Mouse (Mus musculus) liver, embryonic 16.5 days (tissue): ENCODE measurements around the gene Eci1. TPM values are rescaled to one million over a fixed set of nuclear protein-coding genes. Genes with fewer than 3 reads are reported as not detected.

ENCODE experiments used
- ATAC-seq: fragments of 200-750 bp; cut with Nextera tagmentation; 2 replicates; pipeline ENCODE4 v1.8.0; 2017; ENCODE audit warnings: low read depth, mild to moderate bottlenecking, moderate number of reproducible peaks, moderate library complexity
- H3K27ac ChIP-seq: fragments of 300-500 bp; sonication (generic); 2 replicates; pipeline ENCODE4 v1.5.1; 2014; ENCODE audit warnings: mild to moderate bottlenecking, low read length
- H3K27me3 ChIP-seq: fragments of 300-500 bp; sonication (generic); 2 replicates; pipeline ENCODE4 v1.6.1; 2014; ENCODE audit warnings: low read depth, low read length, mixed read lengths; ENCODE audit not compliant: control insufficient read depth, insufficient read depth
- H3K36me3 ChIP-seq: fragments of 300-500 bp; sonication (generic); 2 replicates; pipeline ENCODE4 v1.6.1; 2014; ENCODE audit warnings: mild to moderate bottlenecking; ENCODE audit not compliant: control insufficient read depth, insufficient read depth
- H3K4me1 ChIP-seq: fragments of 300-500 bp; sonication (generic); 2 replicates; pipeline ENCODE4 v1.6.1; 2014; ENCODE audit warnings: low read depth, low read length, mixed read lengths; ENCODE audit not compliant: control insufficient read depth
- H3K4me2 ChIP-seq: fragments of 300-500 bp; sonication (generic); 2 replicates; pipeline ENCODE4 v1.6.1; 2014; ENCODE audit warnings: low read depth, low read length, mixed read lengths
- H3K4me3 ChIP-seq: fragments of 300-500 bp; sonication (generic); 2 replicates; pipeline ENCODE4 v1.5.1; 2014; ENCODE audit warnings: low read depth, mild to moderate bottlenecking, low read length
- H3K9ac ChIP-seq: fragments of 300-500 bp; sonication (generic); 2 replicates; pipeline ENCODE4 v1.6.1; 2014; ENCODE audit warnings: low read depth, low read length
- H3K9me3 ChIP-seq: fragments of 300-500 bp; sonication (generic); replicated peaks from 2 replicates; pipeline ENCODE4 v1.6.1; 2016; ENCODE audit warnings: low read length; ENCODE audit not compliant: control insufficient read depth
- WGBS: fragments of 180-500 bp; shearing (Covaris S2); extraction: QIAGEN DNeasy Blood & Tissue Kit; methylation state at CpG from one replicate; pipeline ENCODE4 v1.1.7; 2014; ENCODE audit not compliant: insufficient replicate concordance; 5-methylcytosine and 5-hydroxymethylcytosine counted together
- polyA plus RNA-seq: library from polyadenylated mRNA; unstranded; fragments of >200 nt; fragmentation: Nextera tagmentation; extraction: Ambion mirVana; gene quantifications from 2 replicates; pipeline ENCODE4 v1.2.1, GENCODE M21; 2015

The Eci1 gene
- polyA plus RNA-seq, 1 experiment from 2014 or later, result 94.0 TPM

GRCm38 (mm10) chr17:24462932-24463331 lies 36.5 kb downstream of the Eci1 start:
- no peak overlapping the region for H3K9ac ChIP-seq
- no peaks in the 10 kb centered on the region for H3K36me3 ChIP-seq
- H3K9me3 ChIP-seq, result no peaks in the 10 kb centered on the region
- no peak overlapping the region for H3K4me3 ChIP-seq
- H3K4me1 ChIP-seq, result peaks cover 2% of the 10 kb centered on the region; the same call in 1 of the 2 replicates
- no peaks in the 10 kb centered on the region for H3K27me3 ChIP-seq
- no peak overlapping the region for H3K27ac ChIP-seq
- ATAC-seq, result no peak
- no peak overlapping the region for H3K4me2 ChIP-seq
- WGBS, result 76% methylated on average over 1 of the region's 1 CpGs

- no peak overlapping the region for H3K4me3 ChIP-seq
- no peaks in the 10 kb centered on the region for H3K9me3 ChIP-seq
- no peak overlapping the region for H3K9ac ChIP-seq
- peaks cover 2% of the 10 kb centered on the region; the same call in 1 of the 2 replicates for H3K4me1 ChIP-seq
- no peak overlapping the region for H3K4me2 ChIP-seq
- no peak overlapping the region for H3K27ac ChIP-seq
- H3K27me3 ChIP-seq, result no peaks in the 10 kb centered on the region
- no peaks in the 10 kb centered on the region for H3K36me3 ChIP-seq
- peak; percentile 24; the same call in 1 of the 2 replicates for ATAC-seq
- WGBS, result 29% methylated on average over 6 of the region's 6 CpGs
These were observed 37.1 kb downstream of the Eci1 start for GRCm38 (mm10) chr17:24463374-24464133.

GRCm38 (mm10) chr17:24468636-24469246 lies 42.3 kb downstream of the Eci1 start:
- H3K4me3 ChIP-seq, result no peak overlapping the region
- no peak overlapping the region for H3K4me2 ChIP-seq
- no peak for ATAC-seq

GRCm38 (mm10) chr17:24469336-24469909 lies 43.0 kb downstream of the Eci1 start:
- Histone ChIP-seq H3K9me3 (no peaks in the 10 kb centered on the region), H3K4me2 (peak overlapping the region; percentile 73), H3K27me3 (no peaks in the 10 kb centered on the region), H3K9ac (peak overlapping the region; percentile 71), H3K27ac (peak overlapping the region; percentile 93), H3K4me1 (peaks cover 23% of the 10 kb centered on the region), H3K4me3 (peak overlapping the region; percentile 94), H3K36me3 (peaks cover 14% of the 10 kb centered on the region)
- WGBS, result 15% methylated on average over 7 of the region's 7 CpGs
- no peak for ATAC-seq

More at GRCm38 (mm10) chr17:24468636-24469246, 42.3 kb downstream of the Eci1 start:
- H3K9ac ChIP-seq, result no peak overlapping the region
- whole genome bisulfite sequencing, result 87% methylated on average over 5 of the region's 5 CpGs
- no peak overlapping the region for H3K27ac ChIP-seq
- H3K36me3 ChIP-seq, result peaks cover 8% of the 10 kb centered on the region
- H3K4me1 ChIP-seq, result peaks cover 23% of the 10 kb centered on the region
- H3K9me3 ChIP-seq, result no peaks in the 10 kb centered on the region
- no peaks in the 10 kb centered on the region for H3K27me3 ChIP-seq

GRCm38 (mm10) chr17:24469910-24470602 lies 43.6 kb downstream of the Eci1 start, which contains the start of the genes E4f1 and Pgp:
Gene E4f1 (minus strand): TSS chr17:24470313.
Gene Pgp (plus strand): TSS chr17:24470392.
- Histone ChIP-seq H3K27ac (peak within 1 kb of the TSS; percentile 93), H3K9me3 (no peaks in the 10 kb centered on the region), H3K4me1 (peaks cover 23% of the 10 kb centered on the region), H3K9ac (peak within 1 kb of the TSS; percentile 96), H3K36me3 (peaks cover 15% of the 10 kb centered on the region), H3K27me3 (no peaks in the 10 kb centered on the region), H3K4me2 (peak within 1 kb of the TSS; percentile 91), H3K4me3 (peak within 1 kb of the TSS; percentile 94)
- WGBS, result under 1% methylated on average over 75 of the region's 75 CpGs
- peak; percentile 98 for ATAC-seq

GRCm38 (mm10) chr17:24470701-24471527 lies 44.5 kb downstream of the Eci1 start:
- Histone ChIP-seq H3K4me1 (peaks cover 23% of the 10 kb centered on the region), H3K27ac (peak overlapping the region; percentile 88), H3K4me2 (peak overlapping the region; percentile 91), H3K27me3 (no peaks in the 10 kb centered on the region), H3K9me3 (no peaks in the 10 kb centered on the region), H3K4me3 (peak overlapping the region; percentile 94), H3K36me3 (peaks cover 24% of the 10 kb centered on the region), H3K9ac (peak overlapping the region; percentile 96)
- under 1% methylated on average over 68 of the region's 68 CpGs for WGBS
- ATAC-seq, result peak; percentile 16

- Histone ChIP-seq H3K36me3 (peaks cover 39% of the 10 kb centered on the region), H3K27ac (no peak overlapping the region; the same call in 1 of the 2 replicates)
These were observed 46.1 kb downstream of the Eci1 start for GRCm38 (mm10) chr17:24472512-24472911.

More at GRCm38 (mm10) chr17:24472512-24472911, 46.1 kb downstream of the Eci1 start:
- 75% methylated on average over 4 of the region's 4 CpGs for WGBS
- no peak for ATAC-seq
- H3K4me2 ChIP-seq, result peak overlapping the region; percentile 91
- H3K9me3 ChIP-seq, result no peaks in the 10 kb centered on the region
- no peaks in the 10 kb centered on the region for H3K27me3 ChIP-seq
- H3K9ac ChIP-seq, result peak overlapping the region; percentile 96
- H3K4me3 ChIP-seq, result peak overlapping the region; percentile 94
- H3K4me1 ChIP-seq, result peaks cover 23% of the 10 kb centered on the region
